Mouse (Mus musculus) limb, embryonic 11.5 days (tissue): ENCODE data around the gene Ago3. TPM values are rescaled to one million over a fixed set of nuclear protein-coding genes. Genes with fewer than 3 reads are reported as not detected.

ENCODE experiments used
- ATAC-seq: fragments of 200-750 bp; cut with Nextera tagmentation; 2 replicates; pipeline ENCODE4 v1.8.0; 2017; ENCODE audit warnings: low read depth; ENCODE audit not compliant: insufficient number of reproducible peaks, low FRiP score, low TSS enrichment
- DNase-seq: peaks from one replicate; pipeline ENCODE4 v3.0.0-alpha.2; 2015; ENCODE audit warnings: low spot score
- H3K27ac ChIP-seq: fragments of 300-500 bp; sonication (generic); replicated peaks from 2 replicates; pipeline ENCODE4 v1.5.1; 2014; ENCODE audit warnings: low read depth, mild to moderate bottlenecking, low read length
- H3K27me3 ChIP-seq: fragments of 300-500 bp; sonication (generic); 2 replicates; pipeline ENCODE4 v1.6.1; 2014; ENCODE audit warnings: mild to moderate bottlenecking, low read length, mixed read lengths; ENCODE audit not compliant: control insufficient read depth, insufficient read depth
- H3K36me3 ChIP-seq: fragments of 300-500 bp; sonication (generic); 2 replicates; pipeline ENCODE4 v1.6.1; 2014; ENCODE audit warnings: mild to moderate bottlenecking, low read length, moderate library complexity, mixed read lengths; ENCODE audit not compliant: control insufficient read depth, insufficient read depth
- H3K4me1 ChIP-seq: fragments of 300-500 bp; sonication (generic); 2 replicates; pipeline ENCODE4 v1.6.1; 2014; ENCODE audit warnings: low read length, mixed read lengths; ENCODE audit not compliant: control insufficient read depth, insufficient read depth
- H3K4me2 ChIP-seq: fragments of 300-500 bp; sonication (generic); 2 replicates; pipeline ENCODE4 v1.6.1; 2014; ENCODE audit warnings: low read depth, mild to moderate bottlenecking, moderate library complexity; ENCODE audit not compliant: severe bottlenecking
- H3K4me3 ChIP-seq: fragments of 300-500 bp; sonication (generic); 2 replicates; pipeline ENCODE4 v1.5.1; 2014; ENCODE audit warnings: low read depth, low read length
- H3K9ac ChIP-seq: fragments of 300-500 bp; sonication (generic); 2 replicates; pipeline ENCODE4 v1.6.1; 2014; ENCODE audit warnings: mild to moderate bottlenecking, low read length
- H3K9me3 ChIP-seq: fragments of 300-500 bp; sonication (generic); 2 replicates; pipeline ENCODE4 v1.6.1; 2016; ENCODE audit warnings: low read length; ENCODE audit not compliant: control insufficient read depth
- WGBS: fragments of 180-500 bp; shearing (Covaris S2); extraction: QIAGEN DNeasy Blood & Tissue Kit; methylation state at CpG from one replicate; pipeline ENCODE4 v1.1.7; 2014; 5-methylcytosine and 5-hydroxymethylcytosine counted together
- polyA plus RNA-seq: library from polyadenylated mRNA; unstranded; fragments of >200 nt; fragmentation: Nextera tagmentation; extraction: Ambion mirVana; gene quantifications from 2 replicates; pipeline ENCODE4 v1.2.1, GENCODE M21; 2014

Ago3 gene
- polyA plus RNA-seq, 1 experiment from 2014 or later: 11.9 TPM

DNA sequence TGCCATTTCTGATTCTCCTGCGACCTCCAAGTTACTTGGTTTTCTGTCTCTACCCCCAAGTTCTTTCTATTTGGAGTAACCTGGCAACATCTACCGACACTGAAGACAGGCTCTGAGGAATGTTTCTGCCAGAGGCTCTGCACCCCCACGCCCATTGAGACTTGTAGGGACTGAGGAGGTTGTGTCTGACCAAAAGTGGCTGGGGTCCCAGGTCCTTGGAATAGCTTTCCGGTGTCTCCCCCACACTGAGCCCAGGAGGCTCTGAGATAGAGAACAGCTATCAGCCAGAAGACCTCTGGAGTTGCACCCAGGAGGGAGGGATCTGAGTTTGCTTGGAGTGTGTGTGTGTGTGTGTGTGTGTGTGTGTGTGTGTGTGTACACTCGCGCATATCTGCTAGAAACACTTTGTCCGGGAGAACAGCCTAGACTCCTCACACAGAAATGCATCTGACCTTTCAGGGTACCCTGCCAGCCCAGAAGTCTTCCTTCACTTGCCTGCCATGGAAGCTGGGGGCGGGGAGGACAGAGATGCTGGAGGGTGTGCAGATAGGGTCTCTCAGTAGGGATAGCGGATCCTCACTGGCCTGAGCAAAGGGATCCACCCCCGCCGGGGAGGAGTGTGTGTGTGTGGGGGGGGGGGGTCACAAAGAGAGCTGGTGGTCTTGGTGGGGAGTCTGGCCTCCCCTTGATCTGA, 141.9 kb downstream of the Ago3 start:
- Histone ChIP-seq H3K36me3 (no peaks in the 10 kb centered on the region), H3K27me3 (peaks cover 46% of the 10 kb centered on the region), H3K27ac (no peak overlapping the region), H3K9ac (no peak overlapping the region), H3K4me3 (no peak overlapping the region), H3K9me3 (no peaks in the 10 kb centered on the region), H3K4me2 (peak overlapping the region; percentile 60; the same call in 1 of the 2 replicates), H3K4me1 (peaks cover 9% of the 10 kb centered on the region; the same call in 1 of the 2 replicates)
- WGBS: 40% methylated on average over 11 of the region's 11 CpGs
- DNase-seq (no peak), ATAC-seq (no peak)

DNA sequence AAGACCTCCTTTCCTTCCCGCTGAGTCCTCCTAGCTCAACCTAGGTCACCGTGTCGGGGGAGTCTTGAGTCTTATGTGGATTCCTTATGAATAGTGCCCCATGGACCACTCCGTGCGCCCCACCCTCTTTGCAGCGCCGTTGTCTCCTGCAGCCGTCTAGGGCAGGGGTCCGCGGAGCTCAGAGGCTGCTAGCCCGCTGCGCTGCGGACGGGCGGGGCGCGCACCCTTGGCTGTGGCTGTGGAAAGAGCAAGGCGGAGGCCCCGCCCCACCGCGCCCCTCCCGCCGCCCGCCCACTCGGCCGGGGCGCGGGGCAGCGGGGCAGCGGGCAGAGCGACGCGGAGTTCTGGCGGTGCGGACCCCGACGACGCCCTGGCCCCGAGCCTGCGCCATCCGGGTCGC, 142.9 kb downstream of the Ago3 start, which contains the start of gene Col8a2:
TSS of gene Col8a2 (plus strand) at position 302 of the 400 bp plus-strand sequence.
- no peak for ATAC-seq
- H3K4me3 ChIP-seq: peak within 1 kb of the TSS; percentile 29
- no peak within 1 kb of the TSS for H3K27ac ChIP-seq
- H3K9ac ChIP-seq: peak within 1 kb of the TSS; percentile 49
- no peaks in the 10 kb centered on the region for H3K36me3 ChIP-seq
- DNase-seq: no peak
- peak within 1 kb of the TSS; percentile 60 for H3K4me2 ChIP-seq
- peaks cover 9% of the 10 kb centered on the region; the same call in 1 of the 2 replicates for H3K4me1 ChIP-seq
- no peaks in the 10 kb centered on the region for H3K9me3 ChIP-seq
- peaks cover 46% of the 10 kb centered on the region for H3K27me3 ChIP-seq
- 3% methylated on average over 39 of the region's 42 CpGs for WGBS

DNA sequence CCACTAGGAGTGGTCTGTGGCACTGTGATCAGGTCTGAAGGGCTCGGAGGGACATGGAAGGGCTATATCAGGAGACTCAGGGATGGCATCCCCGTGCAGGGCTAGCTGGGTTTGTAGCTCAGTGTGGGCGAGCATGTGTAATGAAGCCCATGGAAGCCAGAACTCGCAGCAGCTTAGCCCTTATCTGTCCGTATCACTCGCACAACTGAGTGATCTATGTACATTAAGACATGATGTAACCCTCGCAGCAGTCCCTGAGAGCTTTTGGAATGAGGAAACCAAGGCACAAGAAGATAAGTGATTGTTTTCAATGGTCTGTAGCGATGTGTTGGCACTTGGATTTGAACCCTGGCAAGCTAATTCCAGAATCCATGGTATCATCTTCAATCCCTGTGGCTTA, 145.8 kb downstream of the Ago3 start:
- 85% methylated on average over 8 of the region's 8 CpGs for WGBS
- DNase-seq (no peak), ATAC-seq (no peak)
- Histone ChIP-seq H3K4me1 (peaks cover 12% of the 10 kb centered on the region), H3K4me2 (no peak overlapping the region), H3K27ac (no peak overlapping the region), H3K4me3 (no peak overlapping the region), H3K27me3 (peaks cover 34% of the 10 kb centered on the region), H3K9ac (no peak overlapping the region), H3K36me3 (no peaks in the 10 kb centered on the region), H3K9me3 (no peaks in the 10 kb centered on the region)

DNA sequence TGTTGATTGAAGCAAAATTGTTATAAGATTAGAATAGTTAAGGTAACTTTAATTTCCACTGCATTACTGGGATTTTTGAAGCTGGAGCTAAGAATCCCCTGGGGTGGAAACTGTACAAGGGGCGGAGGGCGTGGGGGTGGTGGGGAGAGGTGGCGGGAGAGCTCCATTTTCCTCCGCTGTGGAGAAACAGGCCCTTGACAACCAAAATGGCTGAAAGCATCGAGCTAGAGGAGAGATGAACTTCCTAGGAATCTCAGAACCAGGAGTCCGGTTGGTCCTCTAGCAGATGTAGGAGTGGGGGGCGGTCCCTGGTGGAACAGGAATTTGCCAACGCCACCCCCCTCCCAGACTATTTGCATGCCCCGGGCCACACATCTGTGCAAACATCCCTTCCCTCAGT, 147.7 kb downstream of the Ago3 start:
- 73% methylated on average over 9 of the region's 9 CpGs for WGBS
- no peaks in the 10 kb centered on the region for H3K9me3 ChIP-seq
- no peak overlapping the region for H3K4me3 ChIP-seq
- no peak overlapping the region for H3K27ac ChIP-seq
- H3K4me2 ChIP-seq: no peak overlapping the region
- peaks cover 23% of the 10 kb centered on the region for H3K4me1 ChIP-seq
- no peaks in the 10 kb centered on the region for H3K36me3 ChIP-seq
- DNase-seq (no peak), ATAC-seq (no peak)
- H3K27me3 ChIP-seq: peaks cover 20% of the 10 kb centered on the region
- no peak overlapping the region for H3K9ac ChIP-seq

Other genes with a start within 250 kb of the Ago3 start
- 247 and 264 TPM in 2 replicates for gene Thrap3, start 226.8 kb downstream of the Ago3 start, polyA plus RNA-seq
- 54.6 and 61.2 TPM in 2 replicates for gene Map7d1, start 173.2 kb downstream of the Ago3 start, polyA plus RNA-seq
- gene Trappc3, start 167.2 kb downstream of the Ago3 start, polyA plus RNA-seq: 25.0 and 32.2 TPM in 2 replicates
- gene Col8a2, start 142.8 kb downstream of the Ago3 start, polyA plus RNA-seq: 1.4 and 1.5 TPM in 2 replicates
- gene Adprhl2, start 107.9 kb downstream of the Ago3 start, polyA plus RNA-seq: 59.2 and 62.0 TPM in 2 replicates
- 2.6 and 3.1 TPM in 2 replicates for gene Tekt2, start 103.9 kb downstream of the Ago3 start, polyA plus RNA-seq
- 7.8 and 8.7 TPM in 2 replicates for gene Ago1, start 39.0 kb upstream of the Ago3 start, polyA plus RNA-seq
- gene Ago4, start 103.9 kb upstream of the Ago3 start, polyA plus RNA-seq: 1.2 and 1.7 TPM in 2 replicates
- gene Clspn, start 127.4 kb upstream of the Ago3 start, polyA plus RNA-seq: 67.4 and 71.1 TPM in 2 replicates
- 1.6 and 2.2 TPM in 2 replicates for gene 5730409E04Rik, start 180.3 kb upstream of the Ago3 start, polyA plus RNA-seq
- gene Psmb2, start 248.1 kb upstream of the Ago3 start, polyA plus RNA-seq: 542 and 572 TPM in 2 replicates